Mouse (Mus musculus) embryo, embryonic 11 days (tissue): Measurements from ENCODE around the gene Mex3d.

Experiments used
- DNase-seq: peaks from one replicate; pipeline ENCODE4 v3.0.0-alpha.2; 2015

The Mex3d gene

DNA sequence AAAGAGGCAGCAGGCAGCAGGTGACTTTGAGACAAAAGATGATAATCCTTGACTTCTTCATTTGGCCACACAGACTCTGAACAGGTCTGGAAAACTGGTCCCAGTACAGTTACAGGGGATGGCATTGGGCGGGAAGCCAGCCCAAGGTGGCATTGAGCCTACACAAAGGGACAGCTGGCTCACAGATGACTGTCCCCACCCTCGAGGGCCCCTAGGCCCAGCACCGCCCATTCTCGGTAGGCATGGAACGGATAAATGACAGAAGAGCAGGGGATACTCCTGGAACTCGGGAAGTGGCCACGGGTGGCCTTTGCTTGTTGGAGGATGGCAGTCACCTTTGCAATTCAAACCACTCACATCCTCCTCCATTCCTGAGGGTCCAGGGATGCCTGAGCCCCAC, 2.1 kb downstream of the Mex3d start:
- DNase-seq, result peak; percentile 28

- no peak for DNase-seq
These were observed 2.8 kb downstream of the Mex3d start for GRCm38 (mm10) chr10:80384709-80385108.

DNA sequence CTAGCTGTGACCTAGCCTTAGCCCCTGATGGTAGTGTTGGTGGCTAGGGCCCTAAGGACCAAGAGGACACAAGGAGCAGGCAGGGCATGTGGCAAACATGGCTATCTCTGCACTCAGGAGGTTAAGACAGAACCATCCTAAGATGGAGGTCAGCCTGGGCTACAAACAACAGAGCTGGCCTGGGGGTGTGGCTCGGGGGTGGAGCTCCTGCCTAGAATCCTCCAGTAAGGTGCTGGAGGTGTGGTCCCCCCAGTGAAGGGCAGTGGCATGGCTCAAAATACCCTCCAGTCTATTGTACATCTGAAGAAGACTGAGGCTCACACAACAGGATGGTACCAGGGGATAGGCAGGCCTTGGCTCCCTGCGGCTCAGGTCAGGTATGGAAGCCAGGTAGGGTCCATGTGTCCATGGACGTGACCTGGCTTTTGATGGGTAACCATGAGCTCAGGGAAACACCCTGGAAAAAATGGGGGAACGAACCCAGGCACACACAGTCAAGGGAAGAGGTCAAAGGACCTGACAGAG, 3.3 kb downstream of the Mex3d start:
- no peak for DNase-seq

GRCm38 (mm10) chr10:80383431-80383830, 4.0 kb downstream of the Mex3d start:
- no peak for DNase-seq

GRCm38 (mm10) chr10:80382641-80383365, 4.7 kb downstream of the Mex3d start:
- no peak for DNase-seq

DNA sequence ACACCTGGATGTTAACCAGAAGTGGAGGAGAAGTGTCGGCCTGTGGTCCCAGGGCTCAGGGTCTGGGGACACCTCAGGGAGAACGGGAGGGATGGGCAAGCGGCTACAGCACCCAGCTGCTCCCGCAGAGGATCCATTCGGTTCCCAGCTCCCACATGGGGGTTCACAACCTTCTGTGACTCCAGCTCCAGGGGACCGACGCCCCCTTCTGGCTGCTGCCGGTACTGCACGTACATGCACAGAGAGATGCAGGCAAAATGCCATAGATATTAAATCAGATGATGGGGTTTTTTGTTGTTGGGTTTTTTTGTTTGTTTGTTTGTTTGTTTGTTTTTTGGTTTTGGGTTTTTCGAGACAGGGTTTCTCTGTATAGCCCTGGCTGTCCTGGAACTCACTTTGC, 9.7 kb downstream of the Mex3d start:
- no peak for DNase-seq

GRCm38 (mm10) chr10:80376160-80376559, 11.3 kb downstream of the Mex3d start:
- peak; percentile 94 for DNase-seq

DNA sequence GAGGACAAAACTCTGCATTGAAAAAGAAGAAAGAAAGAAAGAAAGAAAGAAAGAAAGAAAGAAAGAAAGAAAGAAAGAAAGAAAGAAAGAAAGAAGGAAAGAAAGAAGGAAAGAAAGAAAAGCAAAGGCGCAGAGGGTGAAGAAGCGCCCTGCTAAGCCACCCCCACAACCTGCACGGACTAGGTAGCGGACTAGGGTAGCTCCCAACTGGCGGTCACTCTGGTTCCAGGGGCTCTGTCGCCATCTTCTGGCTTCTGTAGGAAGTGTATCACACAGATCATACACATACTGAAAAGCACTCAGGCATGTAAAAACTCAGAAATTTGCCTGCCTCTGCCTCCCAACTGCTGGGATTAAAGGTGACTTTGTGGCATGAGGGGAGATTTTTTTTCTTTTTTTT, 13.4 kb downstream of the Mex3d start:
- peak; percentile 72 for DNase-seq

- no peak for DNase-seq
These were observed 14.8 kb downstream of the Mex3d start for GRCm38 (mm10) chr10:80372706-80373105.

DNA sequence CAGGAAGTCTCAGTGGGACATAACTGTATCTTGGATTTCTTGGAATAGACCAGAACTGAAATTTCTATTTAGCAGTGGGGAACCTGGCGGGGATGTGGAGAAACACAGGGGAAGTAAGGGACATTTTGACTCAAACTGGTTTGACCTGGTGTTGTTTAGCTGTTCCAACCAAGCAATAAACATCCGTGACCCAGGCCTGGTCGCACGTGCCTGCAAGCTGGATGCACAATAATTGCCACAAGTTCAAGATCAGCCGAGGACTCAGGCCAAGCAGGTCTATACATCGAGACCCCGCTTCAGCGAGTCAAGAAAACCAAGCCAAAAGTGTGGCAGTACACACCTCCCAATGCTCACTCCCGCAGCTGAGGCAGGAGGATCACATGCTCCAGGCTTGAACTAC, 15.5 kb downstream of the Mex3d start:
- DNase-seq, result no peak

DNA sequence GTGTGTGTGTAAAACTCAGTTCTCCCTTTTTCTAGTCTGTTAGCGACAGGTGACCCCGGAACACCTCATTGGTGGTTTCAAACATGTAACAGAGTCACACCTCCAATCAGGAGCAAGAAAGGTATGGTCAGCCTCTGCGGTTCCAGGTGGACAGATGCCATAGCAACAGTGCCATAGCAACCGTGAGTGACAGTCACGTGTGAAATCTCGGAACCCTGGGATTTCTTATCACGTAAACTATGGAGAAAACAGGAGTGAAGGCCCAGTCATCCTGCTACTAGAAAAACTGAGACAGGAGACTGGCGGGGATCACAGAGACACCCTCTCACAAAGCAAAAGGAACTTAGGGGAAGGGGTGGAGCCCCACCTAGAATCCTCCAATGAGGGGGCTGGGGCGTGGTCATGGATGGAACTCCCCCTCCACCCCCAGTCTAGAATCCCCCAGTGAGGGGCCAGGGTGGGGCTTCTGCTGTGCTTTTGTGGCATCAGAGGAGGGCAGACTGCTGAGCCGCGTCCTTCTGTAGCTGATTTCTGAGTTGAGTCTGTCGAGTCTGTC, 16.0 kb downstream of the Mex3d start:
- DNase-seq, result peak; percentile 88

GRCm38 (mm10) chr10:80369995-80370747, 17.3 kb downstream of the Mex3d start:
- no peak for DNase-seq

DNA sequence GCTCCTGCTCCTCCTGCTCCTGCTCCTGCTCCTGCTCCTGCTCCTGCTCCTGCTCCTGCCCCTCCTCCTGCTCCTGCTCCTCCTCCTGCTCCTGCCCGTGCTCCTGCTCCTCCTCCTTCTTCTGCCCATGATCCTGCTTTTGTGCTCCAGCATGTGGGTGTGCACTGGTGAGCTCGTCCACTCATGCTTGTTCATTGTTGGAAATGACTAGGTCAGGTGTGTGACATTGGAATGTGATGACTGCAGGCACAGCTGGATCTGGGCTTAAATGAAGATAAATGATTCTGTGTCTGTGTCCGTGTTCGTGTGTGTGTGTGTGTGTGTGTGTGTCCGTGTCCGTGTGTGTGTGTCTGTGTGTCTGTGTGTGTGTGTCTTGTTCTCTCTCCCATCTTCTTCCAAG, 19.1 kb downstream of the Mex3d start:
- no peak for DNase-seq

DNA sequence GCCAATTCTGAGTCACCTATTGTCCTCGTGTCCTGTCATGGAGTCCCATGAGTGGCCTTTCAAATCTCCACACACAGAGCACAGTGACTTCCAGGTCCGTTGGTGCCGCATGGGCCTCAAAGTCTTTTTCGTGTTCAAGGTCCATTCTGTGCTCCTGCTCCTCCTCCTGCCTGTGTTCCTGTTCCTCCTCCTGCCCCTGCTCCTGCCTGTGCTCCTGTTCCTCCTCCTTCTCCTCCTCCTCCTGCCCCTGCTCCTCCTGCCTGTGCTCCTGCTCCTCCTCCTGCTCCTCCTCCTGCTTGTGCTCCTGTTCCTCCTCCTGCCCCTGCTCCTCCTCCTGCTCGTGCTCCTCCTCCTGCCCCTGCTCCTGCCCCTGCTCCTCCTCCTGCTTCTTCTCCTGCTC, 19.5 kb downstream of the Mex3d start:
- no peak for DNase-seq

DNA sequence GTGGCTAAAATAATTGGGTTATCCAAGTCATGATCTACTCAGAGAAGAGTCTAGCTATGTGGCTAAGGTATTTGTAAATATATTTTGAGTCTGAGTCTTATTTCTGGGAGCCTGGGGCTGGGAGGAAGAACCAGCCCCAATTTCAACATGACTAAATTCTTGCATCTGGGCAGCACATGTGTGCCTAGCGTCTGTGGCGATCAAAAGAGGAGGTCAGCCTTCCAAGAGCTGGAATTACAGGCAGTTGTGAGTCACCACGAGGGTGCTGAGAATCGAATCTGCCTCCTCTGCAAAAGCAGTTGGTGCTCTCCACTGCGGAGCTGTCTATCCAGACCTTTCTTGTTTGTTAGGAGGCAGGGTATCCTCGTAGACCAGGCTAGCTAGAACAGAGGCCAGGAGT, 21.7 kb downstream of the Mex3d start:
- no peak for DNase-seq

- DNase-seq, result no peak
These were observed 23.7 kb downstream of the Mex3d start for GRCm38 (mm10) chr10:80363734-80364133.

DNA sequence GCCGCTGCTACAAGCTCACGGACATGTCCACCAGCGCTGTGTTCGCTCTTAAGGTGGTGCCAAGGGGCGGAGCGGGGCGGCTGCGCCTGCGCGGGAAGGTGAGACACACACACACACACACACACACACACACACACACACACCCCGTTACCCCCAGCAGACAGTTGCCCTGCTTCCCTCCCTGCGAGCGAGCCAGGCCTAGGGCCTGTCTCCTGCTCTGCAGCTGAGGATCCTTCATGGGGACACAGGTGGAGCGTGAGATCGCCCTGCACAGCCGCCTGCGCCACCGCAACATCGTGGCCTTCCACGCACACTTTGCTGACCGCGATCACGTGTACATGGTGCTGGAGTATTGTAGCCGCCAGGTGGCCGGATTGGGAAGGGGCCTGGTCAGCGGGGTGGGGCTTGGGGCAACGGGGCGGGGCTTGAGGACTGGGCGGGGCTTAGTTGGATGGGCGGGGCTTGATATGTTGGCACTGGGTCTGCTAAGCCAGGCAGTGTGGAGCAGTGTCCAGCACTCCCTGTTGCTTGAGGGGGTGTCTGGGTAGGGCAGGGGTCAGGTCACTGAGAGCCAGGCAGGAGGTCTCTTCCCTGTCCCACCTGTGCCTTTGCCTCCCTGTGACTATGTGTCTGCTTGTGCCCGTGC, 29.3 kb downstream of the Mex3d start:
- DNase-seq, result peak; percentile 37

- DNase-seq, result no peak
These were observed 30.1 kb downstream of the Mex3d start for GRCm38 (mm10) chr10:80357336-80357735.

- no peak for DNase-seq
These were observed 30.7 kb downstream of the Mex3d start for GRCm38 (mm10) chr10:80356737-80357136.

DNA sequence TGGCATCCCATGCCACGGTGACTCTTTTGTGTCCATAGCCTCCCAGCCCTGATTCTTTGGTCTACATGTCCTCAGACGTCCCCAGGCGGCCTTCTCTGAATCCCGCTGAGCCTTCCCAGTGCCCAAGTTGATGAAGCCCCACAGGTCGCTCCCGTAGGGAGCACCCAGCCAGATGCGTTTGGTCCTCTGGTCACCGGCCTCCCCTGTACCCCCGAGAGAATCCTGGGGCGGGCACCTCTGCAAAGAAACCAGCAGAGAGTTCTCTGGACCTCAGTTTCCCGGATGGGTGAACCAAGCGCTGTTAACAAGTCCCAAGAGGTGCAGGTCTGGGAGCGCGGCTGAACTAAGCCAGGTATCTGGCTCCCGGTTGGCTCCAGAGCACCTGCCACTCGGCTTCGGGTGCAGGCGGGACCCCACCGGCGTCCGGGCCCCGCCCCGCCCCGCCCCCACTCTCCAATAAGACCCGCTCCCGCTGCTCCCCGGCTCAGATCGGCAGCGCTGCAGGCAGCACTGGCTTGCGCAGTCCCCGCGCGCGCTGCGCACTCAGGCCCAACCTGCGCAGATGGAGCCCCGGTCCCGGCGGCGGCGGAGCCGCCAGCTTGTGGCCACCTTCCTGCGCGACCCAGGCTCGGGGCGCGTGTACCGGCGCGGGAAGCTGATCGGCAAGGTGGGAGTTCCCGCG, 31.3 kb downstream of the Mex3d start, which contains the start of gene Plk5:
Gene Plk5 (plus strand): TSS at position 459 of the 682 bp plus-strand sequence.
- peak; percentile 35 for DNase-seq

GRCm38 (mm10) chr10:80355431-80355830, 32.0 kb downstream of the Mex3d start:
- DNase-seq, result no peak

DNA sequence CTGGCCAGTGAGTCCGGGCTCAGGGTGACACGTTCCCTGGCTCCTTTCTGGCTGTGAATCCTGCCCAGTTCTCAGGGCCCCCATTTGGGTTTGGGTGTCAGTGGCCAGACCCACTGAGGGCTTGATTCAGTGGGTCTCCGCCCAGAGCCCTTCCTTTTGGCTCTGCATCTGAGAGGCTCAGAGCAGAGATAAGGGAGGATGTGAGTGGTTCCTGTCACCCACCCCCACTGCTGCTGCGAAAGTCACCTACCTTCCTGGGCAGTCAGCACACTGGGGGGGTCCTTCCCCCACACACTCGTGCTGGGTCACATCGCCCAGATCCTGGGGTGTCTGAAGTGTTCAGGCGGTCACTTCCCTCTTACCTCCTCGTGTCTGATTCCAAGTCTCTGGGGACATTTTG, 34.7 kb downstream of the Mex3d start:
- no peak for DNase-seq

- no peak for DNase-seq
These were observed 35.6 kb downstream of the Mex3d start for GRCm38 (mm10) chr10:80351896-80352295.
